Mouse (Mus musculus) stomach, embryonic 16.5 days (tissue): ENCODE measurements around the gene Tbc1d2b. TPM values are rescaled to one million over a fixed set of nuclear protein-coding genes. Genes with fewer than 3 reads are reported as not detected.

ENCODE experiments used
- ATAC-seq: fragments of 200-750 bp; cut with Nextera tagmentation; 2 replicates; pipeline ENCODE4 v1.8.0; 2017; ENCODE audit warnings: moderate number of reproducible peaks, moderate TSS enrichment; ENCODE audit not compliant: insufficient read depth, low FRiP score
- H3K27ac ChIP-seq: fragments of 300-500 bp; sonication (generic); 2 replicates; pipeline ENCODE4 v1.5.1; 2014; ENCODE audit warnings: low read length
- H3K27me3 ChIP-seq: fragments of 300-500 bp; sonication (generic); 2 replicates; pipeline ENCODE4 v1.6.1; 2014; ENCODE audit warnings: low read length, control low read depth, mixed read lengths; ENCODE audit not compliant: control insufficient read depth, insufficient read depth
- H3K36me3 ChIP-seq: fragments of 300-500 bp; sonication (generic); 2 replicates; pipeline ENCODE4 v1.6.1; 2014; ENCODE audit warnings: low read length; ENCODE audit not compliant: control insufficient read depth, insufficient read depth
- H3K4me1 ChIP-seq: fragments of 300-500 bp; sonication (generic); 2 replicates; pipeline ENCODE4 v1.6.1; 2014; ENCODE audit warnings: low read length, control low read depth, mixed read lengths; ENCODE audit not compliant: control insufficient read depth, insufficient read depth
- H3K4me2 ChIP-seq: fragments of 300-500 bp; sonication (generic); 2 replicates; pipeline ENCODE4 v1.6.1; 2014; ENCODE audit warnings: low read depth, low read length, mixed read lengths
- H3K4me3 ChIP-seq: fragments of 300-500 bp; sonication (generic); replicated peaks from 2 replicates; pipeline ENCODE4 v1.5.1; 2014; ENCODE audit warnings: mild to moderate bottlenecking, low read length
- H3K9ac ChIP-seq: fragments of 300-500 bp; sonication (generic); 2 replicates; pipeline ENCODE4 v1.6.1; 2014; ENCODE audit warnings: low read length
- H3K9me3 ChIP-seq: fragments of 300-500 bp; sonication (generic); replicated peaks from 2 replicates; pipeline ENCODE4 v1.6.1; 2016; ENCODE audit warnings: low read length, control low read depth; ENCODE audit not compliant: control insufficient read depth
- WGBS: fragments of 180-500 bp; shearing (Covaris S2); extraction: QIAGEN DNeasy Blood & Tissue Kit; methylation state at CpG from one replicate; pipeline ENCODE4 v1.1.7; 2014; 5-methylcytosine and 5-hydroxymethylcytosine counted together
- polyA plus RNA-seq: library from polyadenylated mRNA; unstranded; fragments of >200 nt; fragmentation: Nextera tagmentation; extraction: Ambion mirVana; gene quantifications from 2 replicates; pipeline ENCODE4 v1.2.1, GENCODE M21; 2015

The Tbc1d2b gene
- polyA plus RNA-seq, 1 experiment from 2014 or later = 15.4 TPM

- Histone ChIP-seq H3K4me2 (no peak overlapping the region), H3K27me3 (no peaks in the 10 kb centered on the region), H3K9ac (no peak overlapping the region), H3K9me3 (no peaks in the 10 kb centered on the region), H3K36me3 (no peaks in the 10 kb centered on the region), H3K4me3 (no peak overlapping the region), H3K4me1 (no peaks in the 10 kb centered on the region), H3K27ac (no peak overlapping the region)
- no peak for ATAC-seq
- WGBS = 61% methylated on average over 3 of the region's 3 CpGs
Observed at GRCm38 (mm10) chr9:90293641-90294398, 23.2 kb upstream of the Tbc1d2b start.

DNA sequence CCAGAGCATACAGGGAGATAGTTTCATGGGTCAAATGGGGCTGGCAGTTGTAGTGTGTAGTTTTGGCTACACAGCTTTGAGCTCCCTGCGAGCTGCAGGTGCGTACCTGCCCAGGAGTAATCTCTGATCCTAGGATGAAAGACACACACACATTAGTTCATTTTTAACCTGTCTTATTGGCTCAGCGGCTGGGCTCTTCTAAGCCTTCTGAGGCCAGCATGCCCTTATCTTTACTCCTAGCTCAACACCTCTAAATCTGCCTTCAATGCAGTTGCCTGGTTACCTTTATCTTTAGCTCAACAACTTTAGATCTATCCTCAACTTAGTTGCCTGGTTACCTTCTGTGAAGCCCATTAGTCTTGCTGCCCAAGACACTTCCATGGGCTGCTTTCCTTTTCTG lies 7.8 kb upstream of the Tbc1d2b start:
- 60% methylated on average over 3 of the region's 3 CpGs for WGBS
- peak; percentile 54 for ATAC-seq
- peak overlapping the region; percentile 16; the same call in 1 of the 2 replicates for H3K4me2 ChIP-seq

DNA sequence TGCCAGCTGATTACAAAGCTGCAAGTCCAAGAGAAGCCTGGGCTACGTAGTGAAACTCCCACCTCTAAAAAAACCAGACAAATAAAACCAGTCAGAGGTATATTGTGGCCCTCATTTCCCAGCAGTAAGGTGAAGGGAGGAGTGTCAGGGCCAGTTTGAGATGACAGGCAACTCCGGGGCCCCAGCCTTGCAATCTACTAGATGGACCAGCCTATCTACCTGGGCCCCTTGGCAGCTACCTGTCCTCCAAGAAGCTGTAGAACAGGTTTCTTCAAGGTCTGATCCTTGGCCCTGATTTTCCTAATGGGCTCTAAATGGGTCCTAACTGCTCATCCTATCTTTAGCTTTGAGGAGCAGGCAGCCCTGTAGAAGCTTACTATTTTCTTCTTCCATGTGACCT lies 7.3 kb upstream of the Tbc1d2b start:
- WGBS = 58% methylated on average over 2 of the region's 2 CpGs
- Histone ChIP-seq H3K4me1 (peaks cover 16% of the 10 kb centered on the region), H3K27ac (peak overlapping the region; percentile 79), H3K4me3 (no peak overlapping the region), H3K36me3 (no peaks in the 10 kb centered on the region), H3K4me2 (peak overlapping the region; percentile 16; the same call in 1 of the 2 replicates), H3K9me3 (no peaks in the 10 kb centered on the region), H3K27me3 (no peaks in the 10 kb centered on the region), H3K9ac (no peak overlapping the region)
- peak; percentile 31; the same call in 1 of the 2 replicates for ATAC-seq

More for the DNA sequence above, 7.8 kb upstream of the Tbc1d2b start:
- peaks cover 16% of the 10 kb centered on the region for H3K4me1 ChIP-seq
- H3K27ac ChIP-seq = peak overlapping the region; percentile 79
- peaks cover 4% of the 10 kb centered on the region; the same call in 1 of the 2 replicates for H3K9me3 ChIP-seq
- no peak overlapping the region for H3K4me3 ChIP-seq
- H3K36me3 ChIP-seq = no peaks in the 10 kb centered on the region
- no peaks in the 10 kb centered on the region for H3K27me3 ChIP-seq
- H3K9ac ChIP-seq = no peak overlapping the region

- H3K4me2 ChIP-seq = no peak overlapping the region
- no peaks in the 10 kb centered on the region for H3K36me3 ChIP-seq
- H3K4me1 ChIP-seq = peaks cover 16% of the 10 kb centered on the region
- H3K9ac ChIP-seq = no peak overlapping the region
- H3K27ac ChIP-seq = no peak overlapping the region
- H3K9me3 ChIP-seq = no peaks in the 10 kb centered on the region
- WGBS = 69% methylated on average over 1 of the region's 1 CpGs
- no peaks in the 10 kb centered on the region for H3K27me3 ChIP-seq
- no peak overlapping the region for H3K4me3 ChIP-seq
- no peak for ATAC-seq
Observed at GRCm38 (mm10) chr9:90276779-90277178, 6.2 kb upstream of the Tbc1d2b start.

GRCm38 (mm10) chr9:90275906-90276305 lies 5.3 kb upstream of the Tbc1d2b start:
- no peak overlapping the region for H3K4me2 ChIP-seq
- no peaks in the 10 kb centered on the region for H3K27me3 ChIP-seq
- peak overlapping the region; percentile 74 for H3K27ac ChIP-seq
- no peak for ATAC-seq
- H3K9ac ChIP-seq = no peak overlapping the region
- H3K9me3 ChIP-seq = no peaks in the 10 kb centered on the region
- H3K36me3 ChIP-seq = no peaks in the 10 kb centered on the region
- H3K4me3 ChIP-seq = no peak overlapping the region
- 88% methylated on average over 5 of the region's 5 CpGs for WGBS
- H3K4me1 ChIP-seq = peaks cover 19% of the 10 kb centered on the region

DNA sequence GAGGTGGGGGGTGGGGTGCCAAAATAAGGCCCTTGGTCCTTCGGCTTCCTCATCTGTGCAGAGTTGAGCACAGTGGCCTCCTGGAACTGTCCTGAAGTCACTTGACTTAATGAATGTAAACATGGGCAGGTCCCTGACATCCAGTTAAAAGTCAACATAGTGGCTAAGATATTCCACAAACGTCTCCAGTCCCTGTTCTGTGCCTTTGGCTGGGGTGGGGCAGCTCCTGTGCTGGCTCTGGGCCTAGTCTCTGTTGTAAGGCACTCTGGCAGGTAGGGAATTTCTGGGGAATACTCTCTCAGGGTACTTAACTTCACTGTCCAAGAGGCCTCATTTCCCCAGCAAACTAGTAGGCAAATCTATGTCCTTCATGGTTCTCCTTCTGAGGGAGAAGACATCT lies 4.9 kb upstream of the Tbc1d2b start:
- 36% methylated on average over 2 of the region's 2 CpGs for WGBS
- H3K4me1 ChIP-seq = peaks cover 19% of the 10 kb centered on the region

DNA sequence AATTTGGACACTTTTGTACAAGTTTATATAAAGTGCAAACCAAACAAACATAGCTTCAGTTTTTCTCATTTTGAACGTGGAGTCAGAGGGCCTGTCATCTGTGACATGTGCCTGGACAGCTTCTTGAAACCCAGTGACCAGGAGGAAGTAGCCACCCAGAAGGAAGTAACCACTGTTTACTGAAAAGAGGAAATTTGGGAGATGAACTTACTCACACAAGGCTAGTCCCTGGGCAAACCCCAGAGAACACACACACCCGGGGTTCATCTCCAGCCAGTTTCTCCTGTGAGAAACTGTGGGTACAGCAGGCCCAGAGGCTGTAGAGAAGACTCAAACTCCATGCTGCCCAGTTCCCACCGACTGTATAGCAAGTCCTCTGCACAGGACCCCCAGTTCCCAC lies 3.9 kb upstream of the Tbc1d2b start:
- peak overlapping the region; percentile 74 for H3K27ac ChIP-seq
- no peak for ATAC-seq
- no peak overlapping the region for H3K9ac ChIP-seq
- 61% methylated on average over 3 of the region's 3 CpGs for WGBS
- H3K9me3 ChIP-seq = no peaks in the 10 kb centered on the region
- no peaks in the 10 kb centered on the region for H3K36me3 ChIP-seq
- no peak overlapping the region for H3K4me3 ChIP-seq
- H3K4me1 ChIP-seq = peaks cover 22% of the 10 kb centered on the region
- no peaks in the 10 kb centered on the region for H3K27me3 ChIP-seq
- H3K4me2 ChIP-seq = no peak overlapping the region

More for the DNA sequence above, 4.9 kb upstream of the Tbc1d2b start:
- Histone ChIP-seq H3K36me3 (no peaks in the 10 kb centered on the region), H3K27me3 (no peaks in the 10 kb centered on the region), H3K9me3 (no peaks in the 10 kb centered on the region), H3K27ac (peak overlapping the region; percentile 74), H3K4me2 (no peak overlapping the region), H3K4me3 (no peak overlapping the region), H3K9ac (no peak overlapping the region)
- peak; percentile 70 for ATAC-seq

GRCm38 (mm10) chr9:90272346-90272745 lies 1.7 kb upstream of the Tbc1d2b start:
- H3K4me3 ChIP-seq = no peak overlapping the region
- WGBS = 78% methylated on average over 12 of the region's 12 CpGs
- no peak for ATAC-seq
- H3K27ac ChIP-seq = no peak overlapping the region
- H3K9me3 ChIP-seq = no peaks in the 10 kb centered on the region
- H3K36me3 ChIP-seq = no peaks in the 10 kb centered on the region
- H3K27me3 ChIP-seq = no peaks in the 10 kb centered on the region
- no peak overlapping the region for H3K4me2 ChIP-seq
- no peak overlapping the region for H3K9ac ChIP-seq
- H3K4me1 ChIP-seq = peaks cover 30% of the 10 kb centered on the region

- no peak for ATAC-seq
- no peak overlapping the region for H3K4me3 ChIP-seq
- H3K9me3 ChIP-seq = no peaks in the 10 kb centered on the region
- H3K4me2 ChIP-seq = peak overlapping the region; percentile 93
- 43% methylated on average over 5 of the region's 5 CpGs for WGBS
- H3K4me1 ChIP-seq = peaks cover 30% of the 10 kb centered on the region
- H3K36me3 ChIP-seq = no peaks in the 10 kb centered on the region
- H3K9ac ChIP-seq = no peak overlapping the region
- peak overlapping the region; percentile 91; the same call in 1 of the 2 replicates for H3K27ac ChIP-seq
- H3K27me3 ChIP-seq = no peaks in the 10 kb centered on the region
Observed at GRCm38 (mm10) chr9:90271541-90272090, 1.0 kb upstream of the Tbc1d2b start.
